Mouse (Mus musculus) embryonic facial prominence, embryonic 15.5 days (tissue): ENCODE results near the gene Mef2d. TPM values are rescaled to one million over a fixed set of nuclear protein-coding genes. Genes with fewer than 3 reads are reported as not detected.

Experiments
- ATAC-seq: fragments of 200-750 bp; cut with Nextera tagmentation; 2 replicates; pipeline ENCODE4 v1.8.0; 2017; ENCODE audit warnings: low read depth, moderate TSS enrichment; ENCODE audit not compliant: insufficient number of reproducible peaks, low FRiP score, low TSS enrichment
- H3K27ac ChIP-seq: fragments of 300-500 bp; sonication (generic); replicated peaks from 2 replicates; pipeline ENCODE4 v1.5.1; 2015; ENCODE audit warnings: mild to moderate bottlenecking, inconsistent platforms
- H3K27me3 ChIP-seq: fragments of 300-500 bp; sonication (generic); 2 replicates; pipeline ENCODE4 v1.6.1; 2015; ENCODE audit warnings: inconsistent platforms
- H3K36me3 ChIP-seq: fragments of 300-500 bp; sonication (generic); 2 replicates; pipeline ENCODE4 v1.6.1; 2015; ENCODE audit warnings: mild to moderate bottlenecking, inconsistent platforms
- H3K4me1 ChIP-seq: fragments of 300-500 bp; sonication (generic); 2 replicates; pipeline ENCODE4 v1.6.1; 2015; ENCODE audit warnings: inconsistent platforms
- H3K4me2 ChIP-seq: fragments of 300-500 bp; sonication (generic); replicated peaks from 2 replicates; pipeline ENCODE4 v1.6.1; 2015; ENCODE audit warnings: mild to moderate bottlenecking, inconsistent platforms
- H3K4me3 ChIP-seq: fragments of 300-500 bp; sonication (generic); replicated peaks from 2 replicates; pipeline ENCODE4 v1.5.1; 2015; ENCODE audit warnings: mild to moderate bottlenecking, inconsistent platforms
- H3K9ac ChIP-seq: fragments of 300-500 bp; sonication (generic); 2 replicates; pipeline ENCODE4 v1.6.1; 2015; ENCODE audit warnings: inconsistent platforms
- H3K9me3 ChIP-seq: fragments of 300-500 bp; sonication (generic); replicated peaks from 2 replicates; pipeline ENCODE4 v1.6.1; 2016; ENCODE audit warnings: inconsistent platforms
- WGBS: fragments of 180-500 bp; shearing (Covaris S2); methylation state at CpG from one replicate; pipeline ENCODE4 v1.1.7; 2015; 5-methylcytosine and 5-hydroxymethylcytosine counted together
- polyA plus RNA-seq: library from polyadenylated mRNA; unstranded; fragments of >200 nt; fragmentation: Nextera tagmentation; extraction: Ambion mirVana; gene quantifications from 2 replicates; pipeline ENCODE4 v1.2.1, GENCODE M21; 2015

The Mef2d gene
- polyA plus RNA-seq, 1 experiment from 2014 or later: 31.1 TPM

- Histone ChIP-seq H3K4me2 (no peak overlapping the region), H3K4me3 (no peak overlapping the region), H3K4me1 (no peaks in the 10 kb centered on the region), H3K27me3 (no peaks in the 10 kb centered on the region), H3K9me3 (no peaks in the 10 kb centered on the region), H3K36me3 (peaks cover 36% of the 10 kb centered on the region), H3K9ac (no peak overlapping the region), H3K27ac (no peak overlapping the region)
- no peak for ATAC-seq
- WGBS: 72% methylated on average over 14 of the region's 14 CpGs
Observed at GRCm38 (mm10) chr3:88121164-88122131, 20.7 kb upstream of the Mef2d start.

DNA sequence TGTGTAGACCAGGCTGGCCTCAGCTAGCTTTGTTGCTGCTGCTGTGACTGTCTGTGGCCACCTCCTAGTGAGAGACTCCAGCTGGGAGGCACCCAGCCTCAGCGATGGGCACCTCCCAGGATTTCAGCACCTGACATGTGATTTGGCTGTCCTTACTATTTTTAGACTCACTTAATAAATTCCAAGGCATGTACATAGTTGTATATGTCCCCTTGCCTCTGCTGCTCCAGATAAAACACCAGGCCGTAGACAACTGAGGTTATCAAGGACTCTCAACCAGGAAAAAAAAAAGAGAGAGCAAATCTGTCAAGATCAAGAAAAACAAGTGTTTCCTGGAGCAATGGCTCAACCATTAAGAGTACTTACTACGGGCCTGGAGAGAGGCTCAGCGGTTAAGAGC lies 17.0 kb upstream of the Mef2d start:
- H3K36me3 ChIP-seq: peaks cover 4% of the 10 kb centered on the region; the same call in 1 of the 2 replicates
- no peak overlapping the region for H3K4me2 ChIP-seq
- no peak overlapping the region for H3K27ac ChIP-seq
- ATAC-seq: no peak
- H3K9ac ChIP-seq: no peak overlapping the region
- no peaks in the 10 kb centered on the region for H3K27me3 ChIP-seq
- 72% methylated on average over 4 of the region's 4 CpGs for WGBS
- H3K9me3 ChIP-seq: no peaks in the 10 kb centered on the region
- H3K4me3 ChIP-seq: no peak overlapping the region
- no peaks in the 10 kb centered on the region for H3K4me1 ChIP-seq

DNA sequence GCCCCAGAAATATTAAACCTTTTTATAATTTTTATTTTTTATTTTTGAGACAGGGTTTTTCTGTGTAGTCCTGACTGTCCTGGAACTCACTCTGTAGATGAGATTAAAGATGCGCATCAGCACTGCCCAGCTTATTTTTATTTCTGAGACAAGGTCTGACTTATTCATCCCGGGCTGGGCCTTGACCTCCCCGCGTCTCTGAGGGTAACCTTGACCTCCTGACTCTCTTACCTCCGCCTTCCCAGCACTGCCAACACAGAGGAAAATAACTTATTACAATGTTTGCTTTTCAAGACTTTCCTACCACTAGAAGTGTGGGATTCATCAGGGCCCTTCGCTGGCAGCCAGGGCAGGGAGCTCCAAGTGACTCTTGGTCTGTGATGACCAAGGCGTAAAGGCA lies 16.0 kb upstream of the Mef2d start:
- Histone ChIP-seq H3K36me3 (no peaks in the 10 kb centered on the region), H3K9me3 (no peaks in the 10 kb centered on the region), H3K4me2 (no peak overlapping the region), H3K4me3 (no peak overlapping the region), H3K4me1 (no peaks in the 10 kb centered on the region), H3K27ac (no peak overlapping the region), H3K9ac (no peak overlapping the region), H3K27me3 (no peaks in the 10 kb centered on the region)
- WGBS: 75% methylated on average over 7 of the region's 7 CpGs
- no peak for ATAC-seq

DNA sequence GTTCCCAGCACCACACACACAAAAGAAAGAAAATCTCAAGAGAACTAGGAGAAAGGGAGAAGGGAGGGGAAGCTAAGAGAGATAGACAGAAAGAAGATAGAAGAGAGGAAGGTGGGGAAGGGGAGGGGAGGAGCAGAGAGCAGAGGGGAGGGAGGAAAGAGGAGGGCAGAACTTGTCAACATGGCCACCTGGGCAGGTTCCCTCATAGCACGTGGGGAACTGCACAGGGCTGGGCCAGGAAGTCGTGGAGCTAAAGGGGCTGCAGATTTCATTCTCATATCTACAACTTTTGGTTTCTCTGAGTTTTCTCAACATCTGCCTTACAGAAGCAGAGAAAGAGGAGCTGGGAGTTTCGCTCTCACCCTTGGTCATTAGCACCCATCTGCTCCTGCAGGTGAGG lies 14.5 kb upstream of the Mef2d start:
- Histone ChIP-seq H3K27me3 (no peaks in the 10 kb centered on the region), H3K36me3 (no peaks in the 10 kb centered on the region), H3K4me1 (no peaks in the 10 kb centered on the region), H3K27ac (no peak overlapping the region), H3K4me2 (no peak overlapping the region), H3K4me3 (no peak overlapping the region), H3K9me3 (no peaks in the 10 kb centered on the region), H3K9ac (no peak overlapping the region)
- ATAC-seq: no peak
- WGBS: 52% methylated on average over 3 of the region's 3 CpGs

GRCm38 (mm10) chr3:88128056-88128455 lies 14.1 kb upstream of the Mef2d start:
- H3K36me3 ChIP-seq: no peaks in the 10 kb centered on the region
- H3K4me3 ChIP-seq: no peak overlapping the region
- H3K27ac ChIP-seq: no peak overlapping the region
- H3K9ac ChIP-seq: no peak overlapping the region
- 76% methylated on average over 5 of the region's 5 CpGs for WGBS
- no peak for ATAC-seq
- H3K27me3 ChIP-seq: no peaks in the 10 kb centered on the region
- 0 out of 2 replicates have a peak, but pooled peaks cover under 1% of the 10 kb centered on the region for H3K4me1 ChIP-seq
- H3K4me2 ChIP-seq: no peak overlapping the region
- H3K9me3 ChIP-seq: no peaks in the 10 kb centered on the region

DNA sequence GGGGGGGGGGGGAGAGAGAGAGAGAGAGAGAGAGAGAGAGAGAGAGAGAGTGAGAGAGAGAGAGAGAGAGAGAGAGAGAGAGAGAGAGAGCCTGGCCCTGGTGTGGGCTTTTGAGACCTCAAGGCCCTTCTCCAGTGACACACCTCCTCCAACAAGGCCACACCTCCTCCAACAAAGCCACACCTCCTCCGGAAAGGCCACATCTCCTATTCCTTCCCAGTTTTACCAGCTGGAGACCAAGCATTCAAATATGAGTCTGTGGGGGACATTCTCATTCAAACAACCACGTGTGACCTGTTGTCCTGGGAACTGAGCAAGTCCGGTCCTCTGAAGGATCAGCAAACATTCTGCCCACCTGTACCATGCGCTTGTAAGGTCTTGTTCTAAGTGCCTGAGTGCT lies 13.2 kb upstream of the Mef2d start:
- no peak overlapping the region for H3K9ac ChIP-seq
- no peak overlapping the region for H3K4me3 ChIP-seq
- ATAC-seq: no peak
- H3K4me2 ChIP-seq: no peak overlapping the region
- no peaks in the 10 kb centered on the region for H3K27me3 ChIP-seq
- no peaks in the 10 kb centered on the region for H3K36me3 ChIP-seq
- H3K9me3 ChIP-seq: no peaks in the 10 kb centered on the region
- 54% methylated on average over 4 of the region's 4 CpGs for WGBS
- H3K4me1 ChIP-seq: 0 out of 2 replicates have a peak, but pooled peaks cover 8% of the 10 kb centered on the region
- no peak overlapping the region for H3K27ac ChIP-seq

DNA sequence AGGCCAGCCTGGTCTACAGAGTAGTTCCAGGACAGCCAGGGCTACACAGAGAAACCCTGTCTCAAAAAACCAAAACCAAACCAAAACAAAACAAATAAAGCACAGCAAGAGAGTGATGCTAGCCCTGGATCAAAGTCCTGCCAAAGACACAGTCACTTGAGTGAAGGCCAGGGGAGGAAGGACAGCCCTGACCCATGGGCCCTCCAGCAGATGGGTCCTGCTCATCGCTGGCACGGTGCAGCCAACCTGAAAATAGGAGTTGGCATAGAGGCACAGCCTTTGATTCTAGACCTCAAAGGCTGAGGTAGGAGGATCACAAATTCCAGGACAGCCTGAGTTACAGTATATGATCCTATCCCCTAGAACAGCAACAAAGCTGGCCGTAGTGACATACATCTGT lies 11.1 kb upstream of the Mef2d start:
- Histone ChIP-seq H3K36me3 (no peaks in the 10 kb centered on the region), H3K4me2 (no peak overlapping the region), H3K27me3 (no peaks in the 10 kb centered on the region), H3K4me3 (no peak overlapping the region), H3K9me3 (no peaks in the 10 kb centered on the region), H3K27ac (no peak overlapping the region), H3K9ac (no peak overlapping the region), H3K4me1 (0 out of 2 replicates have a peak, but pooled peaks cover 8% of the 10 kb centered on the region)
- 89% methylated on average over 3 of the region's 3 CpGs for WGBS
- no peak for ATAC-seq

DNA sequence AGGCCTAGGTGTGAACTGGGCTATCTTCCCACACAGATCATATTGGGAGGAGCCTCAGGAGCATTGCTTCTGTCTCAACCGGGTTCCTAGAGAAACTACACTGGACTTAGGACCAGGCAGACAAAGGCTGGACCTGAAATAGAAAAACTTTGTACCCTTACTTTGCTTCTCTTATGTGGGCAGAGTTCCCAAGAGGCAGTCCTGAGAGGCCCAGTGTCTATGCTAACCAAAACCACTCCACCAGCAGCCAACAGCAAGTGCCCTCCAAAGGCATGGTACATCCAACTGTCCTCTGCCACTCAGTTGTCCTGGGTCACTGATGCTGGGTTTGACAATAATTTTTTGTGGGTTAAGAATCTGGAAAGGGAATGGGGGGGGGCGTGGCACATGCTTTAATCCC lies 9.7 kb upstream of the Mef2d start:
- no peaks in the 10 kb centered on the region for H3K27me3 ChIP-seq
- no peaks in the 10 kb centered on the region for H3K36me3 ChIP-seq
- no peak overlapping the region for H3K9ac ChIP-seq
- 71% methylated on average over 2 of the region's 2 CpGs for WGBS
- no peak overlapping the region for H3K27ac ChIP-seq
- no peaks in the 10 kb centered on the region for H3K9me3 ChIP-seq
- H3K4me2 ChIP-seq: no peak overlapping the region
- peaks cover 14% of the 10 kb centered on the region; the same call in 1 of the 2 replicates for H3K4me1 ChIP-seq
- H3K4me3 ChIP-seq: no peak overlapping the region
- ATAC-seq: no peak

- Histone ChIP-seq H3K27ac (peak overlapping the region; percentile 61), H3K27me3 (no peaks in the 10 kb centered on the region), H3K9ac (no peak overlapping the region), H3K4me1 (peaks cover 17% of the 10 kb centered on the region; the same call in 1 of the 2 replicates), H3K4me2 (no peak overlapping the region), H3K36me3 (no peaks in the 10 kb centered on the region), H3K9me3 (no peaks in the 10 kb centered on the region), H3K4me3 (no peak overlapping the region)
- ATAC-seq: peak; percentile 16; the same call in 1 of the 2 replicates
- 45% methylated on average over 4 of the region's 4 CpGs for WGBS
Observed at GRCm38 (mm10) chr3:88133187-88133771, 8.9 kb upstream of the Mef2d start.

GRCm38 (mm10) chr3:88136346-88136745 lies 5.8 kb upstream of the Mef2d start:
- Histone ChIP-seq H3K36me3 (no peaks in the 10 kb centered on the region), H3K27ac (no peak overlapping the region), H3K4me3 (no peak overlapping the region), H3K27me3 (no peaks in the 10 kb centered on the region), H3K4me2 (no peak overlapping the region), H3K9ac (no peak overlapping the region), H3K9me3 (no peaks in the 10 kb centered on the region), H3K4me1 (peaks cover 44% of the 10 kb centered on the region)
- WGBS: 83% methylated on average over 9 of the region's 9 CpGs
- no peak for ATAC-seq

DNA sequence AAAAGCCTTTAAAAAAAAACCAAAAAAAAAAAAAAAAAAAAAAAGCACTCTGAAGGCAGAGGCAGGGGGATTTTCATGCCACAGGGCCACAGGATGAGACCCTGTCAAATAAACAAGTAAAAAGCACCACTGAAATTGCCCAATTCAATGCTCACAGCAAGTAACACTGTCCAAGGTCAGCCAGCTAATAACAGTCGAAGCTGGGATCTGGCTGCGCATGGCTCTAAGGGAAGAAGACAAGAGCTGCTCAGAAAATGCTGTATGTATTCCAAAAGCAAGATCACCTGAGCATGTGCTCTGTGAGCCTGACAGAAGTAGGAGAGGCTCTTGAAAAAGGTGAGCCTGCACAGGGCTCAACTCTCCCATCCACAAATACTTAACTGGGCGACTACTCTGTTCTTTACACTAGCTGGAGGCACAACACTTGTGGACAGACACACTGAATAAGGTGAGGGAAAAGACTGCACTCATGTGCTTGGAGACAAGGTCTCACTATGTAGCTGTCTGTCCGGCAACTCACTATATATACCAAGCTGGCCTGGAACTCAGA lies 5.2 kb upstream of the Mef2d start:
- H3K9me3 ChIP-seq: no peaks in the 10 kb centered on the region
- peak overlapping the region; percentile 62; the same call in 1 of the 2 replicates for H3K4me3 ChIP-seq
- ATAC-seq: no peak
- H3K4me2 ChIP-seq: 0 out of 2 replicates have a peak overlapping the region, but pooled peaks have one; percentile 95
- H3K27me3 ChIP-seq: no peaks in the 10 kb centered on the region
- peak overlapping the region; percentile 100 for H3K27ac ChIP-seq
- H3K36me3 ChIP-seq: no peaks in the 10 kb centered on the region
- H3K4me1 ChIP-seq: peaks cover 50% of the 10 kb centered on the region
- WGBS: 80% methylated on average over 4 of the region's 4 CpGs
- H3K9ac ChIP-seq: no peak overlapping the region
